Mouse (Mus musculus) right cerebral cortex, postnatal 10 days (tissue): ENCODE data around the gene Map3k21.

Experiments
- DNase-seq, 2 experiments: peaks; one replicate each; pipeline ENCODE4 v3.0.0; 2021; ENCODE audit warnings: low spot score in 2 of 2

Gene Map3k21

GRCm38 (mm10) chr8:125910365-125911228 lies at the start of gene Map3k21:
Gene Map3k21, plus strand, starts transcription at chr8:125910450.
- no peak for DNase-seq

- no peak for DNase-seq
Observed at GRCm38 (mm10) chr8:125866125-125866524, 44.1 kb upstream of the Map3k21 start.

- no peak for DNase-seq
Observed at GRCm38 (mm10) chr8:125868552-125868951, 41.7 kb upstream of the Map3k21 start.

GRCm38 (mm10) chr8:125869739-125870138 lies 40.5 kb upstream of the Map3k21 start:
- no peak for DNase-seq

- DNase-seq, result no peak
Observed at GRCm38 (mm10) chr8:125870179-125870702, 40.0 kb upstream of the Map3k21 start.

- DNase-seq, result peak; percentile 70 to 79
Observed at GRCm38 (mm10) chr8:125870821-125871321, 39.4 kb upstream of the Map3k21 start.

- no peak for DNase-seq
Observed at GRCm38 (mm10) chr8:125872501-125873249, 37.6 kb upstream of the Map3k21 start.

- DNase-seq, result no peak
Observed at GRCm38 (mm10) chr8:125873250-125873534, 37.1 kb upstream of the Map3k21 start.

GRCm38 (mm10) chr8:125880447-125880846 lies 29.8 kb upstream of the Map3k21 start:
- no peak for DNase-seq

- DNase-seq, result no peak
Observed at GRCm38 (mm10) chr8:125887549-125887948, 22.7 kb upstream of the Map3k21 start.

GRCm38 (mm10) chr8:125889920-125890319 lies 20.3 kb upstream of the Map3k21 start:
- no peak for DNase-seq

GRCm38 (mm10) chr8:125897388-125897787 lies 12.9 kb upstream of the Map3k21 start:
- DNase-seq, result no peak

- DNase-seq, result peak; percentile 89 to 90
Observed at GRCm38 (mm10) chr8:125897868-125898788, 12.1 kb upstream of the Map3k21 start, which contains the start of gene Pcnx2. Gene Pcnx2, minus strand, starts transcription at chr8:125898317.

- DNase-seq, result peak; percentile 73 to 87
Observed at GRCm38 (mm10) chr8:125898899-125899298, 11.4 kb upstream of the Map3k21 start.

- no peak for DNase-seq
Observed at GRCm38 (mm10) chr8:125901167-125901566, 9.1 kb upstream of the Map3k21 start.

GRCm38 (mm10) chr8:125902521-125902920 lies 7.7 kb upstream of the Map3k21 start:
- DNase-seq, result no peak

GRCm38 (mm10) chr8:125905341-125905740 lies 4.9 kb upstream of the Map3k21 start:
- DNase-seq, result no peak

GRCm38 (mm10) chr8:125907311-125907710 lies 2.9 kb upstream of the Map3k21 start:
- DNase-seq, result no peak

- no peak for DNase-seq
Observed at GRCm38 (mm10) chr8:125909661-125910364, 437 bp upstream of the Map3k21 start.

GRCm38 (mm10) chr8:125911229-125911580 lies 955 bp downstream of the Map3k21 start:
- DNase-seq, result no peak

- DNase-seq, result no peak
Observed at GRCm38 (mm10) chr8:125913206-125913605, 3.0 kb downstream of the Map3k21 start.
